Mouse (Mus musculus): ENCODE data around the gene Tnip1. TPM values are rescaled to one million over a fixed set of nuclear protein-coding genes. Genes with fewer than 3 reads are reported as not detected.

The Tnip1 gene
- polyA plus RNA-seq, 1 experiment: 69.0 TPM

DNA sequence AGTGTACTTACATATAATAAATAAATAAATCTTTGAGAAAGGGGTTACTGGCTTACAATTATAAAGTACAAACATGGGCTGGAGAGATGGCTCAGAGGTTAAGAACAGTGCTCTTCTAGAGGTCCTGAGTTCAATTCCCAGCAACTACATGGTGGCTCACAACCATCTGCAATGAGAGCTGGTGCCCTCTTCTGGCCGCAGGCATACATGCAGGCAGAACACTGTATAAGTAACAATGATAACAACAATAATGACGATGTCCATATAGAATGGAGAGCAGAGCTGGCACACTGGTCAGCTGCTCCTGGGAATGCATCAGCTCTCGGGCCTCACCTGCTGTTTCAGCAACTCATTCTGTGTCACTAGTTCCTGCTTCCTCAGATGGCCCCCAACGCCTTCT, 44.4 kb downstream of the Tnip1 start:
- Histone ChIP-seq H3K4me3 (replicated peaks) (no peak overlapping the region), H3K9me3 (no peaks in the 10 kb centered on the region), H3K36me3 (replicated peaks; ENCODE audit: low read length) (peaks cover 100% of the 10 kb centered on the region), H3K27me3 (replicated peaks) (no peaks in the 10 kb centered on the region), H3K4me1 (peaks cover 10% of the 10 kb centered on the region; the same call in 1 of the 2 replicates)
- no peak for TF ChIP-seq FLI1 (IDR thresholded peaks at IDR 0.05; ENCODE audit: low read length)
- no peak for TF ChIP-seq GATA1 (IDR thresholded peaks at IDR 0.05; ENCODE audit: borderline replicate concordance, low read length)

GRCm38 (mm10) chr11:54917461-54917860, 45.3 kb downstream of the Tnip1 start:
- peaks cover 5% of the 10 kb centered on the region; the same call in 1 of the 2 replicates for H3K4me1 ChIP-seq
- H3K36me3 ChIP-seq (replicated peaks; ENCODE audit: low read length): peaks cover 100% of the 10 kb centered on the region
- H3K9me3 ChIP-seq: no peaks in the 10 kb centered on the region
- no peaks in the 10 kb centered on the region for H3K27me3 ChIP-seq (replicated peaks)
- TF ChIP-seq GATA1 (IDR thresholded peaks at IDR 0.05; ENCODE audit: borderline replicate concordance, low read length) (no peak), FLI1 (IDR thresholded peaks at IDR 0.05; ENCODE audit: low read length) (no peak)
- no peak overlapping the region for H3K4me3 ChIP-seq (replicated peaks)

DNA sequence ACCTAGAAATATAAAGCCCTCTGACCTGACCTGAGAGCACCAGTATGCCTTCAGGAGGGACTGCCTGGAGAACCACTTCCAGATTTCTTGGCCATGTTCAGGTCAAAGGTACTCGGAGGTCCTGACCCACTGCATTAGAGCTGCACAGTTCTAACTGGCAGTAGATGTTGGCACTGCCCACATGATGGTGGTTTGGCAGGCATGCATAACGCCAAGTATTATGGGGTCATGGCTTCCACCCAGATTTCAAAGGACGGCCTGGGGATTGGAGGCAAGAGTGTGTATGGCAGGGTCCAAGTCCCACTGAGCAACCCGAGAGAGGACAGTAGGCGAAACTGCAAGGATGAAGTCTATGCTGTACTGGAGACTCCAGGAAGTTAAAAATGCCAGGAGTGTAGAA, 48.9 kb downstream of the Tnip1 start:
- no peaks in the 10 kb centered on the region for H3K27me3 ChIP-seq (replicated peaks)
- peaks cover 100% of the 10 kb centered on the region for H3K36me3 ChIP-seq (replicated peaks; ENCODE audit: low read length)
- H3K9me3 ChIP-seq: no peaks in the 10 kb centered on the region
- no peak overlapping the region for H3K4me3 ChIP-seq (replicated peaks)
- H3K4me1 ChIP-seq: no peaks in the 10 kb centered on the region
- no peak for TF ChIP-seq FLI1 (IDR thresholded peaks at IDR 0.05; ENCODE audit: low read length)
- no peak for TF ChIP-seq GATA1 (IDR thresholded peaks at IDR 0.05; ENCODE audit: borderline replicate concordance, low read length)

GRCm38 (mm10) chr11:54912503-54913316, 50.0 kb downstream of the Tnip1 start:
- H3K36me3 ChIP-seq (replicated peaks; ENCODE audit: low read length): peaks cover 100% of the 10 kb centered on the region
- no peak overlapping the region for H3K4me3 ChIP-seq (replicated peaks)
- H3K9me3 ChIP-seq: no peaks in the 10 kb centered on the region
- H3K27me3 ChIP-seq (replicated peaks): no peaks in the 10 kb centered on the region
- no peak for TF ChIP-seq FLI1 (IDR thresholded peaks at IDR 0.05; ENCODE audit: low read length)
- no peaks in the 10 kb centered on the region; the same call in 1 of the 2 replicates for H3K4me1 ChIP-seq

DNA sequence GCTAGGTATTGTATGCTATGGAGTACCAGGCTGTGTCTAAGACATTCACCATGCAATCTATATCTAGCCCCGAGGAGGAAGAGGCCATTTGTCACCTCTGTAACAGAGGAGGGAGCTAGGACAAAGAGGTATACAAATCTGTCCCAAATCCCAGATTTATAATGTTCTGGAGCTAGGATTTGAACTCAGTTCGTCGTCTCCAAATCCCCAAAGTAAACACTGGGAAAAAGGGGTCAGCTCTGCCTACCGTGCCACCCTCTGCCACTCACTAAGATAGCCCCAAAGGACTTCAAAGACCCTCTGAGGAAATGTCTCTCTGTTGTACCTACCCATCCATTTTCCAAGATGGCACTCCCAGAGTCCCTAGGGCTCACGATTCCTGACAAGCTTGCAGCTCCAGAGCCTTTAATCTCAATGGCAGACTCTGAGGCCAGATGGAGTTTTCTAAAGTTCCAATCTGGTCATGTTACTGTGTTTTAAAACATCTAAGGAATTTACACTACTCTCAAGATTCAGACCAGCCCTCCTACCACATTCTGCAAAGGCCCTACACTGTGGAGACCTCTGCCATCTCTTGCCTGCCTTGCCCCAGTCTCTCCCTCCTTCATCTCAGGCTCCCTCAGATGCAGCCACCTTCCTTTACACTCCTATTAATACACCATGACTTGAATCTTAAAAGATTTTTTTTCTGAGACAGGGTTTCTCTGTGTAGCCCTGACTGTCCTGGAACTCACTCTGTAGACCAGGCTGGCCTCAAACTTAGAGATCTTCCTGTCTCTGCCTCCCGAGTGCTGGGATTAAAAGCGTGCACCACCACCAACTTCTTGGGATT, 50.8 kb downstream of the Tnip1 start:
- no peaks in the 10 kb centered on the region for H3K9me3 ChIP-seq
- H3K27me3 ChIP-seq (replicated peaks): no peaks in the 10 kb centered on the region
- no peaks in the 10 kb centered on the region; the same call in 1 of the 2 replicates for H3K4me1 ChIP-seq
- H3K4me3 ChIP-seq (replicated peaks): no peak overlapping the region
- peaks cover 92% of the 10 kb centered on the region for H3K36me3 ChIP-seq (replicated peaks; ENCODE audit: low read length)
- no peak for TF ChIP-seq GATA1 (IDR thresholded peaks at IDR 0.05; ENCODE audit: borderline replicate concordance, low read length)
- no peak for TF ChIP-seq FLI1 (IDR thresholded peaks at IDR 0.05; ENCODE audit: low read length)

GRCm38 (mm10) chr11:54911201-54911600, 51.5 kb downstream of the Tnip1 start:
- TF ChIP-seq FLI1 (IDR thresholded peaks at IDR 0.05; ENCODE audit: low read length) (no peak), GATA1 (IDR thresholded peaks at IDR 0.05; ENCODE audit: borderline replicate concordance, low read length) (no peak)
- Histone ChIP-seq H3K36me3 (replicated peaks; ENCODE audit: low read length) (peaks cover 85% of the 10 kb centered on the region), H3K4me3 (replicated peaks) (no peak overlapping the region), H3K9me3 (no peaks in the 10 kb centered on the region), H3K27me3 (replicated peaks) (no peaks in the 10 kb centered on the region), H3K4me1 (peaks cover 5% of the 10 kb centered on the region; the same call in 1 of the 2 replicates)

GRCm38 (mm10) chr11:54910081-54910665, 52.5 kb downstream of the Tnip1 start:
- H3K27me3 ChIP-seq (replicated peaks): no peaks in the 10 kb centered on the region
- no peaks in the 10 kb centered on the region for H3K9me3 ChIP-seq
- peaks cover 75% of the 10 kb centered on the region for H3K36me3 ChIP-seq (replicated peaks; ENCODE audit: low read length)
- H3K4me3 ChIP-seq (replicated peaks): no peak overlapping the region
- H3K4me1 ChIP-seq: peaks cover 8% of the 10 kb centered on the region; the same call in 1 of the 2 replicates
- TF ChIP-seq GATA1 (IDR thresholded peaks at IDR 0.05; ENCODE audit: borderline replicate concordance, low read length): no peak
- TF ChIP-seq FLI1 (IDR thresholded peaks at IDR 0.05; ENCODE audit: low read length): no peak

DNA sequence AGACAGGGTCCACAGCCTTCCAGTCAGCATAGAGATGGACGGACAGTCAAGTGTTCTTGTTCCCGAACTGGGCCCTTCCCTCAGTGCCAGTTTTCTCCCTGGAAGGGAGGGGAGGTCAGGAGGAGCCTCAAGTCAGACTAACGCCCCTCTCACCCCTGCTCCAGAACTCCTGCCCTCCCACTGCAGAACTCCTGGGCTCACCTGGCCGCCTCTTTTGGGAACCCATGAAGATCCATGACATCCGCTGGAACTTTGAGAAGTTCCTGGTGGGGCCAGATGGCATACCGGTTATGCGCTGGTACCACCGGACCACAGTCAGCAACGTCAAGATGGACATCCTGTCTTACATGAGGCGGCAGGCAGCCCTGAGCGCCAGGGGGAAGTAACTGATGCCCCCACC, 53.4 kb downstream of the Tnip1 start:
- H3K36me3 ChIP-seq (replicated peaks; ENCODE audit: low read length): peaks cover 66% of the 10 kb centered on the region
- peaks cover 12% of the 10 kb centered on the region for H3K4me1 ChIP-seq
- H3K4me3 ChIP-seq (replicated peaks): no peak overlapping the region
- no peaks in the 10 kb centered on the region for H3K9me3 ChIP-seq
- no peak for TF ChIP-seq GATA1 (IDR thresholded peaks at IDR 0.05; ENCODE audit: borderline replicate concordance, low read length)
- H3K27me3 ChIP-seq (replicated peaks): peaks cover 2% of the 10 kb centered on the region

- H3K4me3 ChIP-seq (replicated peaks): no peak overlapping the region
- no peak for TF ChIP-seq FLI1 (IDR thresholded peaks at IDR 0.05; ENCODE audit: low read length)
- no peak for TF ChIP-seq GATA1 (IDR thresholded peaks at IDR 0.05; ENCODE audit: borderline replicate concordance, low read length)
- H3K36me3 ChIP-seq (replicated peaks; ENCODE audit: low read length): peaks cover 46% of the 10 kb centered on the region
- H3K9me3 ChIP-seq: no peaks in the 10 kb centered on the region
- peaks cover 32% of the 10 kb centered on the region for H3K4me1 ChIP-seq
- peaks cover 21% of the 10 kb centered on the region for H3K27me3 ChIP-seq (replicated peaks)
Measured at GRCm38 (mm10) chr11:54907259-54907658, 55.5 kb downstream of the Tnip1 start.

Data from megakaryocyte, embryonic 14.5 days (primary cell).